In the genomic region with DNA sequence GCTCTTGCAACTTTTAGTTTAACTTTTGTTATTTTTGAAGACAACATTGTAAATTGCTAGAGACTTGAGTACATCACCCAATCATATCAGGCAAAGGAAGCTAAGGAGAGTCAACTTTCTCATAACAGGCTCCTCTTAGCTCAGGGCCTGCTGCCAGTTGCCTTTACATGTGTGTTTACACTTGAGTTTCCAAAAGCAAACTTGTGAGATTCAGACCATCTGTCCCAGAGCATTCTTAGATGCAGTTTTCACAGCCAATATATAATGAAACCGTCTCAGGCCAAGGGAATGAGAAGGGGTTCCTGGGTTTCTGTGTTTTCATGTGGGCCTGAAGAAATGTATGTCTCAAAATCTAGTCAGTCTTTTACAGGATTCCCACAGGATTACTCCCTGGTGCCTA, we compare ENCODE assay signal across 16 mouse cellular contexts.
DNase-seq lines count a peak whose midpoint lies in the region; ATAC-seq and TF ChIP-seq lines count a peak whose summit lies in the region.
"Had no signal": no experiment of that assay in that cellular context is flagged by ENCODE, and none has a peak within 500 bp of the region (broad histone marks: within the 10 kb centered on the region; RNA-seq: fewer than 3 reads in every experiment).

No protein-coding gene starts in this region.

- no peak for ATAC-seq in kidney, postnatal 0 days (replicated peaks; ENCODE audit: low FRiP score, low read depth)
- peak; percentile 93 for ATAC-seq in forebrain, embryonic 16.5 days
- ATAC-seq in hindbrain, embryonic 14.5 days (ENCODE audit: low FRiP score) = no peak
- ATAC-seq: liver, postnatal 0 days had no signal

- no peaks in the 10 kb centered on the region for H3K36me3 ChIP-seq in kidney, postnatal 0 days (ENCODE audit: insufficient read depth, low read length)
- no peaks in the 10 kb centered on the region for H3K36me3 ChIP-seq in forebrain, embryonic 16.5 days (ENCODE audit: control insufficient read depth, insufficient read depth)
- no peaks in the 10 kb centered on the region for H3K36me3 ChIP-seq in hindbrain, embryonic 14.5 days (replicated peaks; ENCODE audit: control insufficient read depth, insufficient read depth)
- H3K36me3 ChIP-seq: embryonic facial prominence, embryonic 13.5 days; G1E; hindbrain, embryonic 15.5 days; limb, embryonic 13.5 days; neural tube, embryonic 15.5 days had no signal

- H3K27me3 ChIP-seq in kidney, postnatal 0 days (ENCODE audit: insufficient read depth, low read length) = no peaks in the 10 kb centered on the region
- H3K27me3 ChIP-seq in forebrain, embryonic 16.5 days (replicated peaks; ENCODE audit: control insufficient read depth, insufficient read depth, low read length) = no peaks in the 10 kb centered on the region
- no peaks in the 10 kb centered on the region for H3K27me3 ChIP-seq in hindbrain, embryonic 14.5 days (ENCODE audit: control insufficient read depth, insufficient read depth, low read length)
- H3K27me3 ChIP-seq: embryonic facial prominence, embryonic 13.5 days; hindbrain, embryonic 15.5 days; limb, embryonic 13.5 days; neural tube, embryonic 15.5 days had no signal

- 41% methylated on average over 1 of the region's 1 CpGs for WGBS in kidney, postnatal 0 days
- WGBS in forebrain, embryonic 16.5 days = 51% methylated on average over 1 of the region's 1 CpGs
- WGBS in hindbrain, embryonic 14.5 days = 66% methylated on average over 1 of the region's 1 CpGs

- H3K27ac ChIP-seq in kidney, postnatal 0 days = no peak overlapping the region
- no peak overlapping the region for H3K27ac ChIP-seq in forebrain, embryonic 16.5 days (ENCODE audit: low read length)
- H3K27ac ChIP-seq in hindbrain, embryonic 14.5 days = no peak overlapping the region
- H3K27ac ChIP-seq: embryonic facial prominence, embryonic 13.5 days; hindbrain, embryonic 15.5 days; limb, embryonic 13.5 days; neural tube, embryonic 15.5 days had no signal

- TF ChIP-seq CTCF in kidney, postnatal 0 days (IDR thresholded peaks at IDR 0.05; ENCODE audit: low read depth) = no peak

- H3K9ac ChIP-seq in kidney, postnatal 0 days (ENCODE audit: low read depth, low read length) = no peak overlapping the region
- no peak overlapping the region for H3K9ac ChIP-seq in forebrain, embryonic 16.5 days (replicated peaks; ENCODE audit: low read depth, low read length)
- no peak overlapping the region for H3K9ac ChIP-seq in hindbrain, embryonic 14.5 days
- H3K9ac ChIP-seq: embryonic facial prominence, embryonic 13.5 days; hindbrain, embryonic 15.5 days; limb, embryonic 13.5 days; liver, postnatal 0 days; neural tube, embryonic 15.5 days had no signal

- no peaks in the 10 kb centered on the region for H3K9me3 ChIP-seq in kidney, postnatal 0 days (replicated peaks; ENCODE audit: low read length)
- no peaks in the 10 kb centered on the region for H3K9me3 ChIP-seq in forebrain, embryonic 16.5 days (ENCODE audit: control insufficient read depth, low read length)
- no peaks in the 10 kb centered on the region for H3K9me3 ChIP-seq in hindbrain, embryonic 14.5 days (ENCODE audit: control insufficient read depth, low read length)
- H3K9me3 ChIP-seq: embryonic facial prominence, embryonic 13.5 days; hindbrain, embryonic 15.5 days; limb, embryonic 13.5 days; neural tube, embryonic 15.5 days had no signal

- no peak overlapping the region for H3K4me3 ChIP-seq in kidney, postnatal 0 days (replicated peaks; ENCODE audit: low read depth, low read length)
- no peak overlapping the region for H3K4me3 ChIP-seq in forebrain, embryonic 16.5 days (replicated peaks; ENCODE audit: low read length)
- H3K4me3 ChIP-seq in hindbrain, embryonic 14.5 days (replicated peaks; ENCODE audit: low read length) = no peak overlapping the region
- H3K4me3 ChIP-seq: embryonic facial prominence, embryonic 13.5 days; hindbrain, embryonic 15.5 days; limb, embryonic 13.5 days; neural tube, embryonic 15.5 days had no signal

- H3K4me1 ChIP-seq in kidney, postnatal 0 days (replicated peaks; ENCODE audit: insufficient read depth, low read length) = no peaks in the 10 kb centered on the region
- no peaks in the 10 kb centered on the region for H3K4me1 ChIP-seq in forebrain, embryonic 16.5 days (replicated peaks; ENCODE audit: control insufficient read depth, insufficient read depth, low read length)
- no peaks in the 10 kb centered on the region for H3K4me1 ChIP-seq in hindbrain, embryonic 14.5 days (replicated peaks; ENCODE audit: control insufficient read depth, insufficient read depth, low read length)
- H3K4me1 ChIP-seq: embryonic facial prominence, embryonic 13.5 days; hindbrain, embryonic 15.5 days; limb, embryonic 13.5 days; neural tube, embryonic 15.5 days had no signal

- no peak overlapping the region for H3K4me2 ChIP-seq in kidney, postnatal 0 days (ENCODE audit: low read length)
- no peak overlapping the region for H3K4me2 ChIP-seq in forebrain, embryonic 16.5 days (ENCODE audit: low read length)
- H3K4me2 ChIP-seq in hindbrain, embryonic 14.5 days (replicated peaks) = no peak overlapping the region
- H3K4me2 ChIP-seq: embryonic facial prominence, embryonic 13.5 days; hindbrain, embryonic 15.5 days; limb, embryonic 13.5 days; neural tube, embryonic 15.5 days had no signal

- DNase-seq in kidney, postnatal 0 days (ENCODE audit: low spot score) = peak; percentile 8
- DNase-seq in kidney, postnatal 14 days = no peak
- DNase-seq in left cerebral cortex, adult 9 months (ENCODE audit: low spot score in 2 of 2) = peak; percentile 9 to 59
- peak; percentile 14 to 61 for DNase-seq in right cerebral cortex, postnatal 36 days (ENCODE audit: low spot score in 2 of 2)
- no peak for DNase-seq in adrenal gland, postnatal 25 days
- DNase-seq in hindbrain, embryonic 14.5 days (ENCODE audit: low spot score) = no peak
- DNase-seq: adrenal gland, postnatal 10 days; cerebellum, postnatal 36 days; heart, adult 18-20 months; liver, postnatal 0 days had no signal

Comparison
In these comparisons a context has a peak if more than half of its experiments do, and no peak if none do; other contexts are left out.
1. DNase-seq: peak in kidney, postnatal 0 days (single experiment), left cerebral cortex, adult 9 months (2 of 2) and right cerebral cortex, postnatal 36 days (2 of 2); none in kidney, postnatal 14 days (single experiment), adrenal gland, postnatal 25 days (single experiment) and hindbrain, embryonic 14.5 days (single experiment).